Mouse (Mus musculus) C2C12 (cell line): ENCODE data around the gene Tubb5. TPM values are rescaled to one million over a fixed set of nuclear protein-coding genes. Genes with fewer than 3 reads are reported as not detected.

Experiments
- H3K27me3 ChIP-seq: one replicate; pipeline ENCODE4 v1.6.1; 2011; ENCODE audit not compliant: control insufficient read depth, insufficient read depth, insufficient read length
- H3K36me3 ChIP-seq: one replicate; pipeline ENCODE4 v1.6.1; 2011; ENCODE audit not compliant: control insufficient read depth, insufficient read depth
- H3K4me3 ChIP-seq: one replicate; pipeline ENCODE4 v1.5.1; 2011; ENCODE audit warnings: mild to moderate bottlenecking, control low read depth; ENCODE audit not compliant: poor library complexity, insufficient read depth, severe bottlenecking
- H3K79me2 ChIP-seq: one replicate; pipeline ENCODE4 v1.6.1; 2011; ENCODE audit not compliant: control insufficient read depth, insufficient read depth
- H3K79me3 ChIP-seq: one replicate; pipeline ENCODE4 v1.6.1; 2011; ENCODE audit warnings: low read depth, control low read depth
- H3ac ChIP-seq: one replicate; pipeline ENCODE3; 2011; ENCODE audit warnings: low read depth; ENCODE audit not compliant: control insufficient read depth, insufficient read length
- CEBPB ChIP-seq: IDR thresholded peaks from one replicate; pipeline ENCODE4 v1.6.1; 2011; ENCODE audit warnings: low read depth, mild to moderate bottlenecking, control low read depth, moderate library complexity
- CTCF ChIP-seq: IDR thresholded peaks from one replicate; pipeline ENCODE4 v1.5.1; 2011; ENCODE audit not compliant: control insufficient read depth, insufficient read depth, insufficient read length
- FOSL1 ChIP-seq: IDR thresholded peaks from one replicate; pipeline ENCODE4 v1.8.0; 2011; ENCODE audit warnings: mild to moderate bottlenecking, low read length; ENCODE audit not compliant: poor library complexity, insufficient read depth, severe bottlenecking
- MAX ChIP-seq: IDR thresholded peaks from one replicate; pipeline ENCODE4 v1.6.1; 2011; ENCODE audit warnings: mild to moderate bottlenecking, control low read depth
- MYOD1 ChIP-seq: IDR thresholded peaks from one replicate; pipeline ENCODE4 v1.6.1; 2011; ENCODE audit warnings: low read depth; ENCODE audit not compliant: control insufficient read depth, insufficient read length
- MYOG ChIP-seq: IDR thresholded peaks from one replicate; pipeline ENCODE4 v1.6.1; 2011; ENCODE audit not compliant: control insufficient read depth, insufficient read length; ENCODE audit errors: extremely low read depth
- USF1 ChIP-seq: IDR thresholded peaks from one replicate; pipeline ENCODE4 v1.6.1; 2011; ENCODE audit warnings: low read depth, mild to moderate bottlenecking, control low read depth, moderate library complexity
- polyA plus RNA-seq: library from polyadenylated mRNA; unstranded; fragments of >200 nt; fragmentation: generic; extraction: Trizol; gene quantifications from one replicate; pipeline ENCODE4 v1.2.1, GENCODE M21; 2012; ENCODE audit warnings: missing spikeins

The Tubb5 gene
- polyA plus RNA-seq, 1 experiment, result 1,881 TPM

DNA sequence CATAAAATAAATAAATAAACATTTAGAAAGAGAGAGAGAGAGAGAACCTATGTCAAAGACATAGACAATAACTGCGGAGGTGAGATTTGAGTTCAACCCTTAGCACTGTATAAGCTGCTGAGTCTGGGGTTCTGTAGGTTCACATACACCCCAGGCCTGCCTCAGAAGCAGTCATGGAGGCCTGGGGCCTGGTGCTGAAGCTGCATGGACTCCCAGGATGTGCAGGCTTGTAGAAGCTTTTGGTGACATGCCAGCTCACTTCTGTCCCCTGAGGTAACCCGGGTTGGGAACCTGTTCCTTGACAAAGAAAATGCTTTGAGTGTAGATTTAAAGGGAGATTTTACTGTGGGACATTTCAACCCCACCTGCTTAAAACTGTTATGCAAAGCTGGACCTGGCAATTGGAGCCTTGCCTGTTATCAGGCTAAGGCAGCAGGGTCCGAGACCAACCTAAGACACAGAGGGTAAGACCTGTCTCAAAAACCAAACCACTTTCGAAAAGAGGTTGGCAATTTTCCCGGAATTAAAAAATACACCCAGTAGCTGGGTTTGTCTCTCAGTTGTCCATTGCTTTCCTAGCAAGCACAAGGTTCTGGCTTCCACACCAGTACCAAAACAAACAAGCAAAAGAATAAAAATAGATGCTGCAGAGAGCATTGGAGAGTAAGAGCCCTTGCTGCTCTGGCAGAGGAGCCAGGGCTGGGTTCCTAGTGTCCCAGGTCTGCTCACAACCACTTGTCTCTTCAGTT is 27.0 kb downstream of the Tubb5 start:
- H3ac ChIP-seq, result no peak overlapping the region
- no peaks in the 10 kb centered on the region for H3K36me3 ChIP-seq
- TF ChIP-seq USF1 (no peak), CTCF (no peak), CEBPB (no peak), FOSL1 (no peak), MAX (no peak), MYOD1 (no peak), MYOG (no peak)
- H3K27me3 ChIP-seq, result no peaks in the 10 kb centered on the region
- H3K4me3 ChIP-seq, result no peak overlapping the region
- H3K79me2 ChIP-seq, result no peaks in the 10 kb centered on the region
- H3K79me3 ChIP-seq, result no peaks in the 10 kb centered on the region

DNA sequence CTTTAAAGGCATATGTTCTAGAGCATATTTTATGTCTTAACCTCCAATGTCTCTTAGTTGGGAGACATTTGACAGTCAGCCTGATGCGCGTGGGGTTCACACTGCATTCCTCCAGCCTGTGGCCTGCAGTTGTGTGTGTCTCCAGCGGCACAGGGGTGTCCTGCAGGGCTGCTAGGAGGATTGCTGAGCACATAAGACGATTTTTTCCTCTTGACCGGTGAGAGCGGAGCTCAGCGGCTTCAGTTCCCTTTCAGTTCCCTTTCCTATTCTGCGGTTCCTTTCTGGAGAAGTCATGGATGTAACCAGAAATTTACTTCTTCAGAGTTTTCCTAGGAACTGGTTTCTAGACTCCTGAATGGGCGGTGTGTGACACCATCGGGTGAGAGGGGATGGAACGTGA is 28.7 kb downstream of the Tubb5 start:
- H3K4me3 ChIP-seq, result no peak overlapping the region
- H3K36me3 ChIP-seq, result no peaks in the 10 kb centered on the region
- no peaks in the 10 kb centered on the region for H3K27me3 ChIP-seq
- no peaks in the 10 kb centered on the region for H3K79me3 ChIP-seq
- H3K79me2 ChIP-seq, result no peaks in the 10 kb centered on the region
- no peak overlapping the region for H3ac ChIP-seq
- TF ChIP-seq CEBPB, result no peak
- TF ChIP-seq USF1, result no peak
- TF ChIP-seq FOSL1, result no peak

DNA sequence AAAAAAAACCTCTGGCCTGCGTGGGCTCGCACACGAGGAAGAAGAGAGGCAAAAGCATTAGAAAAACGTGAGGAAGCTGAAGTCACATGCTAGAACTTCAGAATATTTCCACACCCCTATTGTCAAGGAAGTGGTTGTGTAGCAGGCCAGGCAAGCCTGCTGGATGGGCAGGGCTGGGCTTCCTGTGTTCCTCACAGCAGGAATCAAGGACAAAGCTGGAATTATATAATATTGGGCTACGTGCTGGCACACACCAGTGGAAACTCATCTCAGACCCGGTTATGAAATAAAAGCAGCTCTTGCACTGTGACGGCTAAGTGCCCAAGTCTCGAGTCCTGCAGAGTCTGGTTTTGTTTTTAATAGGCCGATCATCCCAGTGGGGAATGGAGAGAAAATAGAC is 30.0 kb downstream of the Tubb5 start:
- no peak for TF ChIP-seq CTCF
- TF ChIP-seq FOSL1, result no peak
- no peaks in the 10 kb centered on the region for H3K79me2 ChIP-seq
- no peak overlapping the region for H3ac ChIP-seq
- no peak overlapping the region for H3K4me3 ChIP-seq
- no peaks in the 10 kb centered on the region for H3K36me3 ChIP-seq
- H3K79me3 ChIP-seq, result no peaks in the 10 kb centered on the region
- H3K27me3 ChIP-seq, result no peaks in the 10 kb centered on the region

DNA sequence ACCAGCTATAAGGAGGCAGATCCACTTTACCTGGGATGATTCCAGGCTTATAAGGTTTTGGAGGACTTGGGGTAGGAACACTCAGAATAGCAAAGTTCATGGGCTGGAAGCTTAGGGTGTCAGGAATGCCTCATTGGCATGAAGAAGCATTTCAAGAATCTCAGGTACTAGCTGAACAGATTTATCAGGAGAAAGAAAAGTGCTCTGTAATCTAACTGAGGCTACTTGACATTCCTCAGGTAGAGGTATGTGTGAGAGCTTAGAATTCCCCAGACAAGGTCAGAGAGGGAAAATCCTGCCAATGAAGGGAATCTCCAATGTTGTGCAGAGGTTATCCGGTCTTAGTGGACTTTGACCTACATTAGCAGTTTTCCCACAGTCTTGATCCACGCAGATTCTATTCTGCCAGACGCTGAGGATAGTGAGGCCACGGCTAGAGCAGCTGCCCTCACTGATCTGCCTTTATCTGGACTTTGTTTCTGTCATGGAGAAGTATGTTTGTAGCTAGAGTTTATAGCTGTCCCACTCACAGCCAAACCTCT is 34.2 kb downstream of the Tubb5 start:
- Histone ChIP-seq H3K79me2 (no peaks in the 10 kb centered on the region), H3K27me3 (no peaks in the 10 kb centered on the region), H3ac (no peak overlapping the region), H3K4me3 (no peak overlapping the region), H3K36me3 (no peaks in the 10 kb centered on the region), H3K79me3 (no peaks in the 10 kb centered on the region)
- TF ChIP-seq MAX (no peak), FOSL1 (no peak), CTCF (no peak), MYOD1 (no peak), CEBPB (no peak), USF1 (no peak), MYOG (no peak)

DNA sequence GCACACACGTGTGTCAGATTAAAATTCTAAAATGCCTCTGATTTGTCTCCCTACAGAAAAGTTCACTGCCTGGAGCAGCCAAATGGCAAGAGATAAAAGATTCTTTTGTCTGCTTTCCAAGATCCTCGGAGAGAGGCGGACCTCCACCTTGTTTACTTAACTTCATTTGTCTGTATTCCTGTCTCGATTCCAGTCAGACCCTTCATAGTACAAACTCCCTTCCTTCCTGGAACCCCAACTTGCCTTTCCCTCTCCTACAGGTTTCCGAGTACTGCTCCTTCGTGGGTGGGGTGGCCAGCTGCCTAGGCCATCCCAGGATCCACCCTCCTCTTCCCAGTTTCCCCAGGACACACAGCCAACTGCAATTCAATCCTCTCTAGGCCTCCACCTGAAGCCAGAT is 35.1 kb downstream of the Tubb5 start:
- TF ChIP-seq FOSL1, result no peak
- TF ChIP-seq MAX, result no peak
- TF ChIP-seq USF1, result no peak
- TF ChIP-seq MYOG, result no peak
- TF ChIP-seq CEBPB, result no peak
- TF ChIP-seq CTCF, result no peak
- no peak for TF ChIP-seq MYOD1
- Histone ChIP-seq H3K4me3 (no peak overlapping the region), H3ac (no peak overlapping the region), H3K79me2 (no peaks in the 10 kb centered on the region), H3K27me3 (no peaks in the 10 kb centered on the region), H3K36me3 (no peaks in the 10 kb centered on the region), H3K79me3 (no peaks in the 10 kb centered on the region)

DNA sequence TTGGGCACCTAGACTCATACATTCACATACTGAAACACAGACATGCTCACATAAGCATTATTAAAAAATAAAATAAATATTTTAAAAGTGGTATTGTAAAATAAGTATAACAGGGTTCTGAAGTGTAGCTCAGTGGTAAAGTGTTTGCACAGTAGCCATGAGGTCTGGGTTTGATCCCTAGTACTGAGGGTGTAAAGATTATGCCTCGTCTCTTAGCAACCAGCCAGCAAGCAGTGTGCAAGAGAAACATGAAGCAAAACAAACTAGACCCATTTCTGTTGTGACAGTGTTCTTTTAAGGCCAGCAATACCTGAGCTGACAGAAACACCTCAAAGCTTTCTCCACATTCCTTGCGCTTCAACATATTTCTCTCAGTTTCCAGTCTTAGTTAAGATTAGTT is 37.2 kb downstream of the Tubb5 start:
- no peaks in the 10 kb centered on the region for H3K36me3 ChIP-seq
- no peaks in the 10 kb centered on the region for H3K79me2 ChIP-seq
- H3K27me3 ChIP-seq, result no peaks in the 10 kb centered on the region
- H3ac ChIP-seq, result no peak overlapping the region
- no peaks in the 10 kb centered on the region for H3K79me3 ChIP-seq
- H3K4me3 ChIP-seq, result no peak overlapping the region
- TF ChIP-seq CTCF (no peak), MYOG (no peak), CEBPB (no peak), MAX (no peak), MYOD1 (no peak), FOSL1 (no peak), USF1 (no peak)
